Mouse (Mus musculus) right cerebral cortex, postnatal 25 days (tissue): ENCODE measurements around the gene Pdcd1.
"Not testable (repeated sequence)": the region's sequence is repeated elsewhere in the genome, so short reads cannot be mapped to it uniquely, and the experiment has no call there.

Source experiments
- DNase-seq: peaks from one replicate; pipeline ENCODE4 v3.0.0; 2022

Gene Pdcd1

DNA sequence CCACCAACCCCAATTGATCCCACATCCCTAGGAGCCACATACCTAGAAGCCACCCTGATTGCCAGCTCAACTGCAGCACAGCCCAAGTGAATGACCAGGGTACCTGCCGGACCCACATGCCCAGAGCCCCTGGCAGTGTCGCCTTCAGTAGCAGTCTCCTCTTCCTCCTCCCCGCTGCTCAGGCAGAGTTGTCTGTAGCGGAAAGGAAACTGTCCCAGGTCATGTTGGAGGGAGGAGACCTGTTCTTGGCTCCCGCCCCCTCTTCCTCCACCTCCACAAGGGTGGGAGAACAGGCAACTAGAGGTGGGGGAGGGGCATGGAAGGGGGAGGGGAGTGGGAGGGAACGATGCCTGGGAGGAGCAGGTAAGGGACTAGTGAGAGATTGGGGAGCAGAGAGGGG, at the start of gene Pdcd1:
Gene Pdcd1, minus strand, starts transcription at position 181 of the 400 bp plus-strand sequence.
- DNase-seq: no peak

GRCm38 (mm10) chr1:94091788-94092187, 39.4 kb upstream of the Pdcd1 start:
- no peak for DNase-seq

- no peak for DNase-seq
Observed at GRCm38 (mm10) chr1:94086311-94086898, 34.1 kb upstream of the Pdcd1 start.

GRCm38 (mm10) chr1:94085324-94086105, 33.2 kb upstream of the Pdcd1 start:
- no peak for DNase-seq

- no peak for DNase-seq
Observed at GRCm38 (mm10) chr1:94081761-94082160, 29.4 kb upstream of the Pdcd1 start.

- DNase-seq: no peak
Observed at GRCm38 (mm10) chr1:94081191-94081590, 28.8 kb upstream of the Pdcd1 start.

DNA sequence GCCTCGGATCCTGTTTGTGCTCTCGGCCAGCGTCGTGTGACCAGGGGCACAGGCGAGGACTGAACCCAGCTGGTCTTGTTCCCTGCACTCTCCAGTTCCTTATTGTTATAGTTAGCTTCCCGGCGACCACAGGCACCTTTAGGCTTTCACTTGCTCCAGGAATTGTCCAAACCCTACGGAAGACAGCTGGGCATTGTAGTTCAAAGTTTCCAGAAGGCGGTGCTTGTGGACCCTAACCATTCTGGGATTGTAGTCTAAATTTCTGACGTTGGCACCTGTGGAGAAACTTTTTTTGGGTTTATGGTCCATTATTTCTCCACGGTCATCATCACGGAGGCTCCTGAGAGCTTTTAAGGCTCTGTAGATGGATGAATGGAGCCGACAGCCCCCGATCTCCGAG, 28.4 kb upstream of the Pdcd1 start:
- no peak for DNase-seq

- DNase-seq: peak; percentile 86
Observed at GRCm38 (mm10) chr1:94078835-94079440, 26.6 kb upstream of the Pdcd1 start.

DNA sequence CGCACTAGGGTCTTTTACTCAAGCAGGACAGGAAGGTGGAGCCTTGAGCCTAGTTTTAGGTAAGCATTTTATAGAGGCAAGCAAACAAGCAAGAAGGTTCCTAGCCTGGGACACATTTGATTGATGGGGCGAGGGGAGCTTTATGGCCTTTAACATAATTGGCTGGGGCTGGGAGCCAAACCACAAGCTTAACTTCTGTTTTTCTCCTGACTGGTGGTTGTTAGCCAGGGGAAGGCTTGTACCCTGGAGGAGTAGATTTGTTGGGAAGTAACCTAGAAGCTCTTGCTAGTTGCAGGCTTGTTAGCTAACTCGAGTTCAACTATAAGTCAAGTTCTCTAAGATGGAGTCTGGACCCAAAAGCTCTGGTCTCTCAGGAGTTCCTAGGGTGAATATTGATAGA, 26.0 kb upstream of the Pdcd1 start:
- no peak for DNase-seq

GRCm38 (mm10) chr1:94076702-94077101, 24.3 kb upstream of the Pdcd1 start:
- no peak for DNase-seq

- no peak for DNase-seq
Observed at GRCm38 (mm10) chr1:94074756-94075155, 22.4 kb upstream of the Pdcd1 start.

- not testable (repeated sequence) for DNase-seq
Observed at GRCm38 (mm10) chr1:94058281-94058680, 5.9 kb upstream of the Pdcd1 start.

- DNase-seq: no peak
Observed at GRCm38 (mm10) chr1:94057401-94057800, 5.0 kb upstream of the Pdcd1 start.

DNA sequence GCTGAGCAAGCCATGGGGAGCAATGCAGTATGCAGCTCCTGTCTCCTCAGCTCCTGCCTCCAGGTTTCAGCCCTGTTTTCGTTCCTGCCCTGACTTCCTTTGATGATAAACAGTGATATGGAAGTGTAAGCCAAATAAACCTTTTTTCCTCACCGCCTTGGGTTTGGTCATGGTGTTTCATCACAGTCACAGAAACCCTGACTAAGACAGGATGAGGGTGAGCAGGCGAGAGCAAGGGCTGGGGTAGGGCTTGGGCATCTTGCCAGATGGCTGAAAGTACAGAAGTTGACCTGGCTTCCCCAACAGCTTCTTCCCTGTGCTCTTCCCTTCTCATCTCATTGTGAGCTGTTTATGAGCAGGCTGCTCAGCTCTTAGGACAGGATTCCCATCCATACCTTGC, 3.6 kb upstream of the Pdcd1 start:
- no peak for DNase-seq

- no peak for DNase-seq
Observed at GRCm38 (mm10) chr1:94054481-94054880, 2.1 kb upstream of the Pdcd1 start.

GRCm38 (mm10) chr1:94053530-94054216, 1.3 kb upstream of the Pdcd1 start:
- DNase-seq: peak; percentile 82

DNA sequence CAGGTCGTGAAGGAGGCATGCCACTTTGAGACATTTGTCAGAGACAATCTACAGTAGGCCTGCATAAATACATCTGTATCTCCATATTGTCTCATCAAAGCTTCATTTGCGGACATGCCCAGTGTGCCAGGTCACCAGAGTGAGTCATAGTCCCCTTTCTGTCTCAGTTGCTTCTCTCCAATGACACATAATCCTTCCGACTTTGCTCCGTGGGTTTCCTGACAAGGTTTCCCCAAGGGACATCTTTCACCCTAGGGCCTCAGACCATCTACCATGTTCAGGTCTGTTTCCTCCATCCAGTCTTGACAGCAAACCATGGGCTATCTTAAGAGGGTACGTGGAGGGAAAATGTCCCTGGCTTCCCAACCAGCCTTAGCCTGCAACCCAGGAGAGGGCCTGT, 1.2 kb downstream of the Pdcd1 start:
- DNase-seq: no peak

DNA sequence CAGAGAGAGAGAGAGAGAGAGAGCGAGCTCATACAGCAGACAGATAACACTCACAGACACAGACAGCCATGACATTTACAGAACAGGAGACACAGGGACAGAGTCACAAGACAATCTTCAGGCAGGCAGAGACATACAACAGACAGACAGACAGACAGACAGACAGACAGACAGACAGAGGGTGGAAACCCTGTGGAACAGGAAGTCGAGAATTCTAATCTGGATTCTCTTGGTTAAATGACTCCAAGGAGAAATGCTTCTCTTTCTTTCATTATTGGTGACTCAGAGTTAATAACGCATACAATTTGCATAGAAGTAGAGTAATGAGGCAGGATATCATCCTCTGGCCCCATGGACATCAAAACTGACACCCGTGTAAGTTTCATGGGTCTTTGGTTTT, 5.8 kb downstream of the Pdcd1 start:
- DNase-seq: no peak

DNA sequence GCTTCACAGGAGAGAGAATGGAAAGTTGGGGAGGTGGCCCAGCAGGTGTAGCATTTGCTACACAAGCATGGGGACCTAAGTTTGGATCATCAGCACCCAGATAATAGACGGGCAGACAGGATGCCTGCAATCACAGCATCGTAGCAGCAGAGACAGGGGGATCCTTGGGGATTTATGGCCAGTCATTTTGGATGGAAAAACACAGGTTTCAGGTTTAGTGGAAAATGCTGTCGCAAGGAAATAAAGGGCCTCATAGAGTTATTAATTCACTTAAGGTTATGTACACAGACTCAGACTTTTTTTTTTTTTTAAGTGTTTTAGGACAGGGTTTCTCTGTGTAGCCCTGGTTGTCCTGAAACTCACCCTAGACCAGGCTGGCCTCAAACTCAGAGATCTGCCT, 6.8 kb downstream of the Pdcd1 start:
- no peak for DNase-seq

- no peak for DNase-seq
Observed at GRCm38 (mm10) chr1:94040391-94040790, 12.0 kb downstream of the Pdcd1 start.

DNA sequence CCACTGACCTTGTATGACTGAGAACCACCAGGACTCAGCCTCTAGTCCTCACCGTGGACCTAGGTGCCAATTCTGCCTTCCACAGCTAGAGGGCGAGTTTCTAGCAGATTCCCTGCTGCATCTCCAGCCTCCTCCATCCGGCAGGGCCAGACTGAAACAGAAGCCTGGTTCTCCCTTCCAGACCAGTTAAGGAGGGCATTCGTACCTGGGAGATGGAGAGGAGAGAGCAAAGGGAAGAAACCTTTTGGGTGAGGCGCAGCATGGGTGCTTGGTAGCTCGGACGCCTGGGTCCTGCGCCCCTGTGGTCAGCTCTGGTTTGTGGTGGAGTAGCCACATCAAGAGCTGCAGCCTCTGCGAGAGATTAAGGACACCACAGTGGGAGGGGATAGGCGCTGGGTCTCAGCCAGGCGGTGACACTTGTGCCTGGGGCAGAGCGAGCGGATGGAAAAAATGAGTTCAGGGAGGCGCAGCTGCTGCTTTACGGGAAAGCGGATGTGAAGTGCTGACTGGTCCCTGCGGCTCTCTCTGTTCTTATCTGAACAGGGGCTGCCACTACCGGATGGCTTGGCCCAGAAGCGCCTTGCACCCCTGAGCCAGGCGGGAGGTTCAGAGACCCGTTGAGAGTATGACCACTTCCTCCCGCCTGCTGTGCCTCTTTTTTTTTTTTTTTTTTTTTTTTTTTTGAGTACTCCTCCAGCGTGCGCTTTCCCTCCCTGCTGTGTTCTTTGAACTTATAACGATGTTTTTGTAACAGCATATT, 17.2 kb downstream of the Pdcd1 start:
- peak; percentile 83 for DNase-seq

DNA sequence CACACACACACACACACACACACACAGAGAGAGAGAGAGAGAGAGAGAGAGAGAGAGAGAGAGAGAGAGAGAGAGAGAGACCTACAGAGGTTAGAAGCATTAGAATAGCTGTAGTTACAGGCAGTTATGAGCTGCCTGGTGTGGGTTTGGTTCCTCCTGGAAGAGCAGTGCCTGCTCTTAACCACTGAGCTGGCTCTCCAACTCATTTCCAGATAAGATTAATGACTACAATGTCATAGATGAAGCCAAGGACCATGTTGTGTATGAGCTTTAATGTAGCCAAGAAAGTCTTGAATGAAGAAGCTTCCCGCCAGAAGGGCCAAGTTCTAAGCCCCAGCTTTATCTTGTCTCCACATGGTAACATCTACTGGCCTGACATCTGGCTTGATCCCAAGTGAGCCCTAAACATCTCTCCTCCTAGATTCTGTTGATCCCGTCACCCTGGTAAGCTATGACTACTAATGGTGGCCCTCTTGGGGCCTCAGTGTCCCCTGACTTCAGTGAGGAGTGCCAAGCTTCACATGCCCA, 19.2 kb downstream of the Pdcd1 start:
- no peak for DNase-seq

GRCm38 (mm10) chr1:94028741-94029140, 23.6 kb downstream of the Pdcd1 start:
- no peak for DNase-seq
